Mouse (Mus musculus): ENCODE data around the gene Ddit4. TPM values are rescaled to one million over a fixed set of nuclear protein-coding genes. Genes with fewer than 3 reads are reported as not detected.

The Ddit4 gene
- total RNA-seq, 2 experiments from 2014 or later, result 158 to 190 TPM

- peak; percentile 61 to 69 for DNase-seq
Observed at GRCm38 (mm10) chr10:59949255-59949648, 2.4 kb downstream of the Ddit4 start.

- DNase-seq, result peak; percentile 80 to 81
Observed at GRCm38 (mm10) chr10:59948363-59949254, 3.0 kb downstream of the Ddit4 start.

- DNase-seq, result peak; percentile 62 to 69
Observed at GRCm38 (mm10) chr10:59947296-59948073, 4.1 kb downstream of the Ddit4 start.

GRCm38 (mm10) chr10:59946362-59946761 lies 5.3 kb downstream of the Ddit4 start:
- no peak for DNase-seq

GRCm38 (mm10) chr10:59945416-59945815 lies 6.2 kb downstream of the Ddit4 start:
- DNase-seq, result no peak

GRCm38 (mm10) chr10:59943421-59943989 lies 8.1 kb downstream of the Ddit4 start:
- peak; percentile 85 to 87 for DNase-seq

GRCm38 (mm10) chr10:59942847-59943420 lies 8.7 kb downstream of the Ddit4 start:
- peak; percentile 70 to 82 for DNase-seq

GRCm38 (mm10) chr10:59942281-59942846 lies 9.3 kb downstream of the Ddit4 start:
- no peak for DNase-seq

GRCm38 (mm10) chr10:59939081-59939480 lies 12.6 kb downstream of the Ddit4 start:
- no peak for DNase-seq

- no peak for DNase-seq
Observed at GRCm38 (mm10) chr10:59938662-59939061, 13.0 kb downstream of the Ddit4 start.

- no peak for DNase-seq
Observed at GRCm38 (mm10) chr10:59936058-59936856, 15.4 kb downstream of the Ddit4 start.

- no peak for DNase-seq
Observed at GRCm38 (mm10) chr10:59934039-59934438, 17.6 kb downstream of the Ddit4 start.

GRCm38 (mm10) chr10:59932521-59932920 lies 19.1 kb downstream of the Ddit4 start:
- peak in 1 of 2 experiments; percentile 54 for DNase-seq

- DNase-seq, result no peak
Observed at GRCm38 (mm10) chr10:59930996-59931395, 20.6 kb downstream of the Ddit4 start.

- DNase-seq, result no peak
Observed at GRCm38 (mm10) chr10:59929205-59929604, 22.4 kb downstream of the Ddit4 start.

- DNase-seq, result no peak
Observed at GRCm38 (mm10) chr10:59924305-59924704, 27.3 kb downstream of the Ddit4 start.

GRCm38 (mm10) chr10:59923493-59923892 lies 28.1 kb downstream of the Ddit4 start:
- no peak for DNase-seq

GRCm38 (mm10) chr10:59920810-59921681 lies 30.6 kb downstream of the Ddit4 start:
- peak; percentile 88 to 89 for DNase-seq

- no peak for DNase-seq
Observed at GRCm38 (mm10) chr10:59920485-59920809, 31.2 kb downstream of the Ddit4 start.

- peak; percentile 74 to 83 for DNase-seq
Observed at GRCm38 (mm10) chr10:59919494-59920181, 32.0 kb downstream of the Ddit4 start.

All from heart, adult 18-20 months (tissue).